Mouse (Mus musculus) thymus, postnatal 0 days (tissue): ENCODE results near the gene Cldn7. TPM values are rescaled to one million over a fixed set of nuclear protein-coding genes. Genes with fewer than 3 reads are reported as not detected.

ENCODE experiments used
- DNase-seq: peaks from one replicate; pipeline ENCODE4 v3.0.0-alpha.2; 2015; ENCODE audit warnings: low spot score
- polyA plus RNA-seq: library from polyadenylated mRNA; unstranded; fragments of >200 nt; fragmentation: Nextera tagmentation; extraction: Ambion mirVana; gene quantifications from 2 replicates; pipeline ENCODE4 v1.2.1, GENCODE M21; 2015

Gene Cldn7
- polyA plus RNA-seq, 1 experiment from 2014 or later: 14.4 TPM

DNA sequence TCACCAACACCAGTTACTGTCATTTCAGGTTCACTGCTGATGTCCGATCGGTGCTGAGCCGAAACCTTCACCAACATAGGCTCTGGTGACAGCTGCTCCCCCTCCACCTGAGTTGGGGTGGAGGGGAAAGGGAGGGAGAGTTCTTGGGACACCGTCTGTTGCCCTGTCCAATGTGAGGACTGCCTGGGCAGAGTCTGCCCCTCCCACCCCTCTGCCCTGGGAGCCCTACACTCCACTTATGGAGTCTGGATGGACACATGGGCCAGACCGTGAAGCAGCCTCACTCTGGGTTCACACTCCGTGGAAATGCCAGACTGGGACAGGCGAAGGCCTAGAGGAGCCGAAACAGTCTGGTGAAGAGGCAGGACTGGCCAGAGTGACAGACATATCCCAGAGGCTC lies 25.4 kb downstream of the Cldn7 start:
- no peak for DNase-seq

DNA sequence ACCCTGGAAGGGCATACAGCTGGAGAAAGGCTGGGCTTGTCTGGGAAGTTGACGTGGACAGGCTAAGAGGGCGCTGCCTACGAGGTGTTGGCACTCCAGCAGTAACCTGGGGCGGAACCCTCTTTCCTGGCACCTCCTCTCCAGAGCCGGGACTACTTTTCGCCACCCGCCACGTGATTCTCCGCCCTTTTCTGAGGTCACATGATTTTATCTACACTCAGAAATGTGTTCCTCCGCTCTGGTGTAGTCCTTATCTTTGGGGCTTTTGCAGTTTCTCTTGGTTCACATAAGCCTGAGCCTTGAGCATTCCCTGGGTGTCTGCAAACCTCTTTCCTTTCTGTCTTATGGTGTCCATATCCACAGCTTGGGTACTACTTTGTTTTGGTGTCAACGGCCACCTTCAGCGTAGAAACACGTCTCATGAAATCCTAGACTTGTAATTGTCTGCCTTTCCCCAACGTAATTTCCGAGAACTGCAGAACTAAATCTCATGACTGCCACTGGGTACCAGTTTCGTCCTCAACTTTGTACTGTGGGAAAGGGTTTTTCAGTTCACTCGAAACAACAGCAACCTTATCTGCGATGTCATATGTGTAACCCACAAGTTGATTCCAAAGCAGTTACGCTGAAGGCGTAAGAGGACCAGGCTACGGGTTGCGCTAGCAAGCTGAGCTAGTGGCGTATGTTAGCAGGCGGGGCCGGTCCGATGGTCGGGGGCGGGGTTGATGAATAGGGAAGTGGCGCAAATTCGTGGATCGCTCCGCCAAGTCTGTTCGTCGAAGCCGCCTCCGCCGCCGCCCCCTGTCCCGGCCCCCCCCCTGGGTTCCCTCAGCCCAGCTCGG lies 26.5 kb downstream of the Cldn7 start, which contains the start of gene Gabarap:
Gene Gabarap, plus strand, starts transcription at position 294 of the 842 bp plus-strand sequence.
- peak; percentile 96 for DNase-seq

DNA sequence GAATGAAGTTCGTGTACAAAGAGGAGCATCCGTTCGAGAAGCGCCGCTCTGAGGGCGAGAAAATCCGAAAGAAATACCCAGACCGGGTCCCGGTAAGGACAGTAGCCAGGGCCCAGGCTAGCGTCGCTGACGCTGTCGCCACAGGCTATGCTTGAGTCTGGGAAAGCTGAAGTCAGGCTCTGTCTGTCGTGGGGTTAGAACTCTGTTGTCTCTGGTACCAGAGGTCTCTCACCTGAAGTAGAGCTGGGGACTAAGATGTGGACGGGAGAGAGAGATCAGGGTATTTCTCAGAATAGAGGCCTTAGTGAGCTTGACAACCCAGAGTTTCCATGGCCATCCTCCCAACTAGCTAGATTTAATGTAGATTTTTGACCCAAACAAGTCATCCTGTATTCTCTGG lies 27.1 kb downstream of the Cldn7 start:
- no peak for DNase-seq

DNA sequence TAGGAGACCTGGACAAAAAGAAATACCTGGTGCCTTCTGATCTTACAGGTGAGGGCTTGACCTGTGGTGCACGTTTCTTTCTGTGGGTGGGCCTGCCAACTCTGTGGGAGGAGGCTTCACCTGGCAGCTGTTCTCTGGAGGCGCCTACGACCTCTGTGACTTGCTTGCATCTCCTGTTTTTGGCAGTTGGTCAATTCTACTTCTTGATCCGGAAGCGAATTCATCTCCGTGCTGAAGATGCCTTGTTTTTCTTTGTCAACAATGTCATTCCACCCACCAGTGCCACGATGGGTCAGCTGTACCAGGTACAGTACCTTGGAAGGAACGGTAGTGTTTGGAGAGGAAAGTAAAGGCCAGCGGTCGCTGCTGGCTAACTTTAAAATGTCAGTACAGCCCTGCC lies 27.8 kb downstream of the Cldn7 start:
- no peak for DNase-seq

DNA sequence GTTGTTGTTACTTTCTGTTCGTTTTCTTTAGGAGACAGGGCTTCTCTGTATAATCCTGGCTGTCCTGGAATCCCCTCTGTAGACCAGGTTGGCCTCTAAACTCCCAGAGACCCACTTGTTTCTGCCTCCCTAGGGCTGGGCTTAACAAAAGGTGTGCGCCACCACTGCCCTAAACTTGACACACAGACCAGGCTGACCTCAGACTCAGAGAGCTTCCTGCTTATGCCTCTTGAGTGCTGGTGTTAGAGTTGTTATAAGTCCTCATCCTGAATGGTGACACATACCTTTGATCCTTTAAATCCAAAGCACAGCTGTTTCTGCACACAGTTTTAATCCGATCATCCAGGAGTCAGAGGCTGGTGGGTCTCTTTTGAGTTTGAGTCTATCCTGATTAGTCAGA lies 28.4 kb downstream of the Cldn7 start:
- DNase-seq: no peak

DNA sequence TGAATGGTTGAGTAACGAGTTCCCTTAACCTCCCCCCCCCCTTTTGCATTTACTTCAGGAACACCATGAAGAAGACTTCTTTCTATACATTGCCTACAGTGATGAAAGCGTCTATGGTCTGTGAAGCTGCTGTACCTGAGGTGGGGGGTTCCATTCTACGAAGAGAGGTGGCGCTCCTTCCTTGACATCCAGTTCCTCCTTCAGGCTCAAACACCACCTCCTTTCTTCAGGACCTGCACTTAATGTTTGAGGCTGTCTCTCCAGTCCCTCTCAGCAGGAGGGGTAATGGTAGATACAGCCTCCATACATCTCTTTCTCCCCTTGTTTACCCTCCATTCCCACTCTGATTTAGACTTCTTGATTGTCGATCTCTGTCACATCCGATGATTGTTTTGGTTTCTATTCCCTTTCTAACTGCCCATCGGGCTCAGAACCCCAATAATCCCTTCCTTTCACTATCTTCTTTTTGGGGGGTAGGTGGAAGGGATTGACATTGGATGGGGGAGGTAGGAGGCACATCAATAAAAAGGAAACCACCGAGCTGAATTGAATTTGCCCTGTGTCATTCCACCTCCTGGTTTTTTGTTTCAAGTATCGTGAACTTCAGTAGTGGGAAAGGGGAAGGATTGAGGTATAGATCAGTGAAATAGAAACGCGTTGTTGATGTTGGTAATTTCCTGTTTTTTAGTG lies 30.0 kb downstream of the Cldn7 start:
- DNase-seq: no peak

DNA sequence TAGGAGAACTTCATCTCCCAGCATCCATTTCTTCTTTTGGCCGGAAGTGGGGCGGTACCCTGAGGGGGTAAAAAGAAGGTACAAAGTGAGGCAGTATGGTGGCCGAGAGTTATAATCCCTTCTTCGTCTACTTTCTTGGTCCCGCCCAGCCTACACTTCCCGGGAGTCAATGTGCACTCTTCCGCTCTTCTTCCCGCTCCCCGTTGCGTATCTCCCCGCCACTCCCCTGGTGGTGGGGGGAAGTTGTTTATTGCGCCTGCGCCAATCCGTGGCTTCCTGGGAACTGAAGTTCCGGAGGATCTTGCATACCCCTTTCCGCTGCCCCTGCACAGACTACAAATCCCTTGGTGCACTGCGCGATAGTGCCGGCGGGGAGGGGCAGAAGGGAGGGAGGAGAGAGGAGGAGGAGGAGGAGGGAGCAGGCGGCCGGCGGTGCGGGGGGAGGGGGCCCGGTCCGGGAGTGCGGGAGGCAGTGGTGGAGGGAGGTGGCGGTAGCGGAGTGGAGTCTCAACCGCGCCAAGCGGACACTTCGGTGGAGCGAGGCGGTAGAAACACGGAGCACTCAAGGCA lies 30.9 kb downstream of the Cldn7 start, which contains the start of gene Phf23:
Gene Phf23, plus strand, starts transcription at position 387 of the 570 bp plus-strand sequence.
- peak; percentile 99 for DNase-seq

DNA sequence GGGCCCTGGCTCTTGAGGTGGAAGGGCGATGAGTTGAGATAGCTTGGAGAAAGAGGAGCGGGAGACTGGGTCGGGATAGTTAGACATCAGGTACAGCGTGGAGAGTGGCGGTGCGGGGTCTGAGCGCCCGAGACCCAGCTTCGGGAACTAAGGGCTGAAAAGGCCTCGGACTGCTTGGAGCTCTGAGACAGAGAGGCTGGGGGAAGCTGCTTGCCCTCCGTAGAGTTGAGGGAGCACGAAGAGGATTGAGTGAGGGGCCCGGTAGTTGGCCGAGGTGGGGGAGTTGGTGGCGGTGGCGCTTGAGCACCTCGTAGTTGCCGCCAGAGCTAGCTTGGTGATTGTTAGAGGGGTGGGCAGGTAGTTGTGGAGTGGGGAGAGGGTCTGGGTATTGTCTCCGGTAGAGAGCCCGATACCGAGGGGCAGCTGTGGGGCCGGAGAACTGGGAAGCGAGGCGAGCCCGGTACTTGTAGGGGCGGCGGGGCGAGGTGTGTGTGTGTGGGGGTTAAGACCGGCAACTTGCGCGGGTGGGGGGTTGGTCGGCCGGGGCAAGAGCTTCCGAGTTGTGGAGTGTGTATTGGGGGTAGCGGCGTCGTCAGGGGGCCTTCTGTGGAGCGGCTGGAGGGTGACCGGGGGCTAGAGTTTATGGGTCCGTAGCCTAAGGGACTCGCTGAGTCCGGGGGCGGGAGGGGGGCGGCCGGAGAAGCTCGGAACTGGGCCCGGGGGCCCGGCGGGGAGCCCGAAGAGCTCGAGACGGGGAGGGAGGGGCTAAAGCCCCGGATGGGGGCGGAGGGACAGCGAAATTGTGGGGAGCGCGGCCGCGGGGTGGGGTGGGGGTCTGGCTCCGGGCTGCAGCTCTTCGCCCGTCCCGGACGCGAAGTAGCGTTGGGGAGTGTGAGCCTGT lies 31.8 kb downstream of the Cldn7 start:
- DNase-seq: peak; percentile 64

DNA sequence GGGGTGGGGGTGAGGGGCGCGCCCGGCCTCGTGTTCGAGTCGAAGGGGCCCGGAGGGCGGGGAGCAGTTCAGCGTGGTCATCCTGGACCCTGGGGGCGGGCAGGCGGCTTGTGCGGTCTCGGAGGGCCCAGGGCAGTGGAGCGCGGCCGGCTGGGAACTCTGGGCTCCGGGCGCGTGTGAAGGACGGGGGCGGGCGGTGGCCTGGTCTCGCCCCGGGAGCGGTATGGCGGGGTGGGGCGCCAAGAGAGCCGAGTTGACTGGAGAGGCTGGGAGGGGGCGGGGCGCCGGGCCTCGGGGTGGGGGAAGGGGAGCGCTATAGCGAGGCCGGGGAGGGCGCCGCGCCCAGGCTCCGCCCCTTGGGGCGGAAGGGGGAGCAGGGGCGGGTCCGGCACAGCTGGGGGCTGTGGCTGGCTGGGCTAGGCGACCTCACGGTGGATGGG lies 32.5 kb downstream of the Cldn7 start:
- peak; percentile 89 for DNase-seq

DNA sequence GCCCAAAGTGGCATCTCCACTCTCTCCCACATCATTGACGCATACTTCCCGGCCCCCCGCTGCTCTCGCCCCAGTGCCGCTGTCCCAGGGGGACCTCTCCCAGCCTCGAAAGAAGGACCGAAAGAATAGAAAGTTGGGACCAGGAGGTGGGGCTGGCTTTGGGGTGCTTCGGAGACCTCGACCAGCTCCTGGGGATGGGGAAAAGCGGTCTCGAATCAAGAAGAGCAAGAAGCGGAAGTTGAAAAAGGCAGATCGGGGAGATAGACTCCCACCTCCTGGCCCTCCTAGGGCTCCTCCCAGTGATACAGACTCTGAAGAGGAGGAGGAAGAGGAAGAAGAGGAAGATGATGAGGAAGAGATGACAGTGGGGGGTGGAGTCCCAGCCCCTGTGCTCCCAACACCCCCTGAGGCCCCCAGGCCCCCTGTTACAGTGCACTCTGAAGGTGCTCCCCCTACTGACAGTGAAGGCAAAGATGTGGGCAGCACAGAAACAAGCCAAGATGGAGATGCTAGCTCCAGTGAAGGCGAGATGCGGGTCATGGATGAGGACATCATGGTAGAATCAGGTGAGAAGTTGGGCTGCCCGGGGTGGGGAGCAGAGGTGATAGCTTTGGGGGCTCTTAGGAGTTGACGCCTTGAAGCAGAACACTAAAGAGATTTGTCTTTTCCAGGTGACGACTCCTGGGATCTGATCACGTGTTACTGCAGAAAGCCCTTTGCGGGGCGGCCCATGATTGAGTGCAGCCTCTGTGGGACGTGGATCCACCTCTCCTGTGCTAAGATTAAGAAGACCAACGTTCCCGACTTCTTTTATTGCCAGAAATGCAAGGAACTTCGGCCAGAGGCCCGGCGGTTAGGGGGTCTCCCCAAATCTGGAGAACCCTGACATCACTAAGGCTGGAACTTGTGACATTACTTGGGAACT lies 34.2 kb downstream of the Cldn7 start:
- DNase-seq: no peak

DNA sequence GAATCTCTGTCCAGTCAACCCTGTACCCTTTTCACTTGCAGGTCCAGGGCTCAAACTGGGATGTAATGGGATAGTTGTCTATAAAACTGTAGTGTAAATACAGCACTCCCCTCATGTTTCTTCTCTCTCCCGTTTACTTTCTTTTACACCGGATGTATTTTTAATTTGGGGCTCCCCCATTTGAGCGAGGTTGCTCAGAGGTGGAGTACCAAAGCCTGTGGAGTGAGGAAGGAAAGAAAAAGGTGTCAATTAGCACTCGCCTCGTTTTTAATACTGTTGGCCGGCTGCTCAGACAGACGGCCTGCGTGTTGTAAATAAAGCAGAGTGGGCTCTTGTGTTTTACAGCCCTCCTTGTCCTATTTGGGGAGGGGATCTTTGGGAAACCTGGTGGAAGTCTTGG lies 35.1 kb downstream of the Cldn7 start:
- DNase-seq: no peak

DNA sequence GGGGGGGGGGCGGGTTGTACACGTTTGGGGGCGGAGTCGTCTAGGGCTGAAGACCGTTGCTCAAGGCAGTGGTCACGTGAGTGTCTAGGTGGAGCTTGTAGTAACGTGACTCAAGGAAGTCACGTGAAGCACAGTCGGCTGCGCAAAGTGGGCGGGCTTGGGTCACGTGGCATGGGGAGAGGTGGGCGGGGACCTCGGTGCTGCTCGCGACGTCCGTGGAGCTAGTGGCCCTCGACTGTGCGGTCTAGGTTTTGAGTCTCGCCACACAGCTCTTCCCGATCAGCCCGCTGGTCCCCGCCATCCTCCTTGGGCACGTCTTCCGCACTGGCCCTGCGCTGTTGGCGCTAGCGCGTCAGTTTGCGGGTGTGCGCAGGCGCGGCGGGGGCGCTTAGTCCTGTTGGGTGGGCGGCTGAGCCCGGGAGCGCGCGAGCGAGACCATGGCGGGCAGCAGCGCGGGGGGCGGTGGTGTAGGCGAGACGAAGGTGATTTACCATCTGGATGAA lies 35.9 kb downstream of the Cldn7 start, which contains the start of gene Dvl2:
Gene Dvl2, plus strand, starts transcription at position 200 of the 503 bp plus-strand sequence.
- DNase-seq: peak; percentile 94

DNA sequence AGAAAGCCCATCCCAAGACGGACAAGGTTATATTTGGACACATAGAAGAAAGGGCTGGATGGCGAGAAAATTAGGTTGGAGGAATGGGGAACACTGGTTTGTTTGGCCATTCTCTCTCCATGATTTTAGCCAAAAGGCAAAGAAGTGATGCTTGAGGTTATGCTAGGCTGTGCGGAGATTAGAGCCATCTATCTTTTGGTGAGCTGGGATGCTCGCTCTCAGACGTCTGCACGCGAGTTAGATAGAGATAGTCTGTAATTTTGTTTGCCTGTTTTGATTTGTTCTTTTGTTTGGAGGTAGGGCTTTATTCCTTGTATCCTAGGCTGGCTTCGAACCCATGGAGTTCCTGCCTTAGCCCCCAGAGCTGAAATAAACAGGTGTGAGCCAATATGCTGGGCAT lies 36.6 kb downstream of the Cldn7 start:
- DNase-seq: no peak

DNA sequence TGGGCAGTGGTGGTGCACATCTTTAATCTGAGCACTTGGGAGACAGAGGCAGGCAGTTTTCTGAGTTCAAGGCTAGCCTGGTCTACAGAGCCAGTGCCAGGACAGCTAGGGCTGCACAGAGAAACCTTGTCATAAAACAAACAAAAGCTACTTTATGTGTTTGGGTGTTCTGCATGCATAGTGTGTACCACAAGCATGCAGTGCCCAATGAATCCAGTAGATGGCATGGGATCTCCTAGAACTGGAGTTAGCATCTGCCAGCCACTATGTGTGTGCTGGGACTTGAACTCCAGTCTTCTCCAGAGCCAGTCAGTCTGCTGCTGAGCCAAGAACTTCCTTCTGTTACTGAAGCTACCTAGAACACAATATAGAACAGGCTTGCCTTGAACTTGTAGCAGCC lies 37.3 kb downstream of the Cldn7 start:
- peak; percentile 77 for DNase-seq

DNA sequence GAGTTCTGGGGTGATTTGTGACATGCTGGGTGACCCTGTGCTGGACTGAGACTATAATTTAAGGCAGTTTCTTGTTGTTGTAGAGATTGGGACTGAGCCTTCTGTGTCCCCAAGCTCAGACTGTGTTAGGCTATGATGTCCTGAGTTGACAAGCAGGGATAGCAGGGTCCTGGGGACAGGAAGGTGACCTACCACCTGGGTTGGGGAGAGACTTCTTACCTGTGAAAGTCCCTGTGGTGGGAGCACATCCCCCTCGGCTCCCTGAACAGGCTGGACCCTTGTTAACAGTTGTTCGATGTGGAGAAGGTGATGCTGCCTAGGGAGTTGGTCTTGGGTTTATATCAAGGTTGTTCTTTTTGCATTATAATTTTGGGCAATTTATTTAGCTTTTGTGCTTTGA lies 37.9 kb downstream of the Cldn7 start:
- no peak for DNase-seq

DNA sequence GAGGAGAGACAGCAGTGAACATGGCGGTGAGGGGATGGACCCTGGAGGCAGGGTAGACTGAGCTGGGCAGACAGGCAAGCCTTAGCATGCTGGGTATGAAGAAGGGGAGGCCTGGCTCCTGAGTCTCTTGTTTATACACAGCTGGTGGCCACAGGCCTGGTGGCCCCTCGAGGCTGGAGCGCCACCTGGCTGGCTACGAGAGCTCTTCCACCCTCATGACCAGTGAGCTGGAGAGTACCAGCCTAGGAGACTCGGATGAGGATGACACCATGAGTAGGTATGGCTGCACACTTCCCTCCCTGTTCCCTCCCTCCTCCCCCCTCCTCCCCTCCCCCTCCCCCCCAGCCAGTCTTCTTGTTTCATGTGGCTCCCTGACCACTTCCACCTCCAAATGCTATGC lies 40.9 kb downstream of the Cldn7 start:
- peak; percentile 49 for DNase-seq

DNA sequence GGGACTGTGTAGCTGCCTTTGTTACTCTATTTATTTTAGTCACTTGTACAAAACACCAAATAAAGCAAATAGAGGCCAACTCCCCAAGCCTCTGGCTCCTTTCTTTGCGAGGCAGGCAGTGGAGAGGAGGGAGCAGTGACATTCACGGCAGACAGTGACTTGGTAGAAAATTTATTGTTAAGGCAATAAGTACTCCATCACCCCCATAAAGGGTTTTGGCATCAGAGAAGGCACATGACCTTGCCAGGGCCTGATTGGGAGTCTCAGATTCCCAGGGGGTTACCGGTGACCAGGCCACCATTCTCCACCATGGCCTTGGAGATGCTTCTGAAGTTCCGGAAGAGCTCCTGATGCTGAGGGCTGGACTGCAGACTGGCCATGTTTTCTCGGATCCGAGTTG lies 45.5 kb downstream of the Cldn7 start:
- no peak for DNase-seq

DNA sequence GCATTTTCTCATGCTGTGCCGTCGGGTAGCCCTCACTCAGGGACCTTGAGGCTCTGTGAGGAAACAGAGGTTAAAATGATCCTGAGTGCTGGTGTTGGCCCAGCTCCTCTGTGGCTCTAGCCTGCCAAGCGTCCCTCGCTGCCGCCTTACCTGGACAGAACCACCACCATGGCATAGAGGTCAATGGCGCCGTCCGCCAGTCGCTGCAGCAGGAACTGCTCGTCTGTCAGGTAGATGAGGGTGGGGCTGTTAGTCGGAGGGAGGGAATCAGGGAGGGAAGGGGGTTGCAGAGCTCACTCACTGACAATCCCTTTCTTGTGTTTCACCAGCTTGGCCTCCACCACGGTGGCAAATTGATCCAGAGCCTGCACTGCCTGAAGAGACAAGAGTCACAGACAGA lies 46.0 kb downstream of the Cldn7 start:
- no peak for DNase-seq

DNA sequence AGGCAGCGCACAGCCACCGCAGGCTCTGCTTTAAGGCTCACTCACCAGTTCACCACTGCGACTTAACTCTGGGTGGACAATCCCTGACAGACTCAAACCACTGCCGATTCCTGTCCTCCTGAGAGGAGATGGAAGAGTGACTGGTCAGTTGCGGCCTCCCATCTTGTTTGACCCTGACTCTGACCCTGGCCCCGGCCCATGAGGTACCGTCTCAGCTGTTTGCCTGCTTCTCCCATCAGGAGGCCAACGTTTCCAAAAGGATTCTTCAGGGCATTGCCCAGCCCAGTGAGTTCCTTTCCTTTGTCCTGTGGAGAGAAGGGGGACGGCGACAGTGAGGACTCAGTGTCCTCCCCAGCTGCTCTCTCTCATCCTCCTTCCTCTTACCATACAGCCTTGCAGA lies 46.4 kb downstream of the Cldn7 start:
- no peak for DNase-seq

DNA sequence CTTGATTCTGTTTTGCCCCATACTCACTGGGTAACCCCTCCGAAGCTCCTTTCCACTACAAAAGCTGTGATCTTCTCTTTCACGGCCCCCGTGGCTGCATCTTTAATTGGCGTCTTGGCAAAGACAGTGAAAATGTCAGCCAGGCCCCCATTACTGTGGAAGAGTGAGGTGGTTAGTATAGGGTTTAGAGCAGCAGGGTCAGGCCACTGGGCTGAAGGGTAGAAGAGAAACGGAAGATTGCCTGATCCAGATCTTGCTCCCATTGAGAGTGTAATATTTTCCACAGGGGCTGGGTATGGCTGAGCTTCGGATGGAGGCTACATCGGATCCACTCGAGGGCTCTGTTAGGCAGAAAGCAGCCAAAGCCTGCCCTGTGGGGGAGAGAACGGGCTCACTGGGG lies 48.4 kb downstream of the Cldn7 start:
- no peak for DNase-seq
